Mouse (Mus musculus): ENCODE results near the gene Ahcyl1. TPM values are rescaled to one million over a fixed set of nuclear protein-coding genes. Genes with fewer than 3 reads are reported as not detected.
"Not testable (repeated sequence)": the region's sequence is repeated elsewhere in the genome, so short reads cannot be mapped to it uniquely, and the experiment has no call there.

The Ahcyl1 gene
- polyA plus RNA-seq, 1 experiment from 2014 or later = 105 TPM

GRCm38 (mm10) chr3:107739456-107739855 is 43.1 kb upstream of the Ahcyl1 start:
- H3K36me3 ChIP-seq (ENCODE audit: control insufficient read depth, insufficient read depth, low read length) = peaks cover 3% of the 10 kb centered on the region; the same call in 1 of the 2 replicates
- no peak overlapping the region for H3K4me2 ChIP-seq (ENCODE audit: low read length)
- 87% methylated on average over 3 of the region's 3 CpGs for WGBS
- no peak overlapping the region for H3K9ac ChIP-seq (ENCODE audit: low read length)
- H3K9me3 ChIP-seq (replicated peaks; ENCODE audit: control insufficient read depth, low read length) = no peaks in the 10 kb centered on the region
- peak overlapping the region; percentile 35; the same call in 1 of the 2 replicates for H3K27ac ChIP-seq (ENCODE audit: low read depth, low read length)
- no peaks in the 10 kb centered on the region for H3K27me3 ChIP-seq (replicated peaks; ENCODE audit: control insufficient read depth, insufficient read depth, low read length)
- no peak for ATAC-seq
- DNase-seq (ENCODE audit: low spot score) = no peak
- peaks cover 19% of the 10 kb centered on the region for H3K4me1 ChIP-seq (ENCODE audit: control insufficient read depth, insufficient read depth, low read length)
- H3K4me3 ChIP-seq (ENCODE audit: low read depth, low read length) = no peak overlapping the region

GRCm38 (mm10) chr3:107738620-107739019 is 42.3 kb upstream of the Ahcyl1 start:
- Histone ChIP-seq H3K4me1 (ENCODE audit: control insufficient read depth, insufficient read depth, low read length) (peaks cover 19% of the 10 kb centered on the region), H3K4me3 (ENCODE audit: low read depth, low read length) (no peak overlapping the region), H3K9me3 (replicated peaks; ENCODE audit: control insufficient read depth, low read length) (no peaks in the 10 kb centered on the region), H3K9ac (ENCODE audit: low read length) (no peak overlapping the region), H3K27me3 (replicated peaks; ENCODE audit: control insufficient read depth, insufficient read depth, low read length) (no peaks in the 10 kb centered on the region), H3K4me2 (ENCODE audit: low read length) (no peak overlapping the region), H3K27ac (ENCODE audit: low read depth, low read length) (no peak overlapping the region), H3K36me3 (ENCODE audit: control insufficient read depth, insufficient read depth, low read length) (peaks cover 3% of the 10 kb centered on the region; the same call in 1 of the 2 replicates)
- WGBS = 72% methylated on average over 1 of the region's 1 CpGs
- ATAC-seq (no peak), DNase-seq (ENCODE audit: low spot score) (no peak)

- no peak overlapping the region for H3K4me3 ChIP-seq (ENCODE audit: low read depth, low read length)
- H3K9ac ChIP-seq (ENCODE audit: low read length) = no peak overlapping the region
- no peak overlapping the region for H3K4me2 ChIP-seq (ENCODE audit: low read length)
- no peak overlapping the region for H3K27ac ChIP-seq (ENCODE audit: low read depth, low read length)
- ATAC-seq (no peak), DNase-seq (ENCODE audit: low spot score) (no peak)
- peaks cover 19% of the 10 kb centered on the region for H3K4me1 ChIP-seq (ENCODE audit: control insufficient read depth, insufficient read depth, low read length)
- no peaks in the 10 kb centered on the region for H3K27me3 ChIP-seq (replicated peaks; ENCODE audit: control insufficient read depth, insufficient read depth, low read length)
- peaks cover 2% of the 10 kb centered on the region; the same call in 1 of the 2 replicates for H3K36me3 ChIP-seq (ENCODE audit: control insufficient read depth, insufficient read depth, low read length)
- 77% methylated on average over 1 of the region's 1 CpGs for WGBS
- no peaks in the 10 kb centered on the region for H3K9me3 ChIP-seq (replicated peaks; ENCODE audit: control insufficient read depth, low read length)
These were observed 41.3 kb upstream of the Ahcyl1 start for GRCm38 (mm10) chr3:107737609-107738190.

- not testable (repeated sequence) for H3K36me3 ChIP-seq (ENCODE audit: control insufficient read depth, insufficient read depth, low read length); H3K27me3 ChIP-seq (replicated peaks; ENCODE audit: control insufficient read depth, insufficient read depth, low read length); H3K4me2 ChIP-seq (ENCODE audit: low read length); ATAC-seq; DNase-seq (ENCODE audit: low spot score); H3K4me3 ChIP-seq (ENCODE audit: low read depth, low read length); H3K9me3 ChIP-seq (replicated peaks; ENCODE audit: control insufficient read depth, low read length); H3K27ac ChIP-seq (ENCODE audit: low read depth, low read length); H3K9ac ChIP-seq (ENCODE audit: low read length)
- peaks cover 10% of the 10 kb centered on the region for H3K4me1 ChIP-seq (ENCODE audit: control insufficient read depth, insufficient read depth, low read length)
- 91% methylated on average over 13 of the region's 13 CpGs for WGBS
These were observed 39.3 kb upstream of the Ahcyl1 start for GRCm38 (mm10) chr3:107735620-107736019.

- no peaks in the 10 kb centered on the region for H3K9me3 ChIP-seq (replicated peaks; ENCODE audit: control insufficient read depth, low read length)
- H3K27me3 ChIP-seq (replicated peaks; ENCODE audit: control insufficient read depth, insufficient read depth, low read length) = no peaks in the 10 kb centered on the region
- no peak overlapping the region for H3K4me2 ChIP-seq (ENCODE audit: low read length)
- no peak overlapping the region for H3K27ac ChIP-seq (ENCODE audit: low read depth, low read length)
- no peak overlapping the region for H3K9ac ChIP-seq (ENCODE audit: low read length)
- DNase-seq (ENCODE audit: low spot score) (no peak), ATAC-seq (no peak)
- H3K4me1 ChIP-seq (ENCODE audit: control insufficient read depth, insufficient read depth, low read length) = no peaks in the 10 kb centered on the region
- no peak overlapping the region for H3K4me3 ChIP-seq (ENCODE audit: low read depth, low read length)
- no peaks in the 10 kb centered on the region for H3K36me3 ChIP-seq (ENCODE audit: control insufficient read depth, insufficient read depth, low read length)
- WGBS = 89% methylated on average over 1 of the region's 1 CpGs
These were observed 37.0 kb upstream of the Ahcyl1 start for GRCm38 (mm10) chr3:107733329-107733728.

- Histone ChIP-seq H3K27ac (ENCODE audit: low read depth, low read length) (no peak overlapping the region), H3K9me3 (replicated peaks; ENCODE audit: control insufficient read depth, low read length) (no peaks in the 10 kb centered on the region), H3K36me3 (ENCODE audit: control insufficient read depth, insufficient read depth, low read length) (no peaks in the 10 kb centered on the region), H3K9ac (ENCODE audit: low read length) (no peak overlapping the region), H3K4me2 (ENCODE audit: low read length) (no peak overlapping the region), H3K4me1 (ENCODE audit: control insufficient read depth, insufficient read depth, low read length) (no peaks in the 10 kb centered on the region), H3K27me3 (replicated peaks; ENCODE audit: control insufficient read depth, insufficient read depth, low read length) (no peaks in the 10 kb centered on the region), H3K4me3 (ENCODE audit: low read depth, low read length) (no peak overlapping the region)
- DNase-seq (ENCODE audit: low spot score) (no peak), ATAC-seq (no peak)
- WGBS = 83% methylated on average over 2 of the region's 2 CpGs
These were observed 33.9 kb upstream of the Ahcyl1 start for GRCm38 (mm10) chr3:107730236-107730635.

GRCm38 (mm10) chr3:107728509-107728908 is 32.1 kb upstream of the Ahcyl1 start:
- no peaks in the 10 kb centered on the region for H3K9me3 ChIP-seq (replicated peaks; ENCODE audit: control insufficient read depth, low read length)
- H3K4me1 ChIP-seq (ENCODE audit: control insufficient read depth, insufficient read depth, low read length) = no peaks in the 10 kb centered on the region
- no peak overlapping the region for H3K27ac ChIP-seq (ENCODE audit: low read depth, low read length)
- H3K9ac ChIP-seq (ENCODE audit: low read length) = no peak overlapping the region
- no peak overlapping the region for H3K4me2 ChIP-seq (ENCODE audit: low read length)
- no peaks in the 10 kb centered on the region for H3K36me3 ChIP-seq (ENCODE audit: control insufficient read depth, insufficient read depth, low read length)
- ATAC-seq (no peak), DNase-seq (ENCODE audit: low spot score) (no peak)
- no peaks in the 10 kb centered on the region for H3K27me3 ChIP-seq (replicated peaks; ENCODE audit: control insufficient read depth, insufficient read depth, low read length)
- WGBS = 96% methylated on average over 1 of the region's 1 CpGs
- no peak overlapping the region for H3K4me3 ChIP-seq (ENCODE audit: low read depth, low read length)

- Histone ChIP-seq H3K9me3 (replicated peaks; ENCODE audit: control insufficient read depth, low read length) (no peaks in the 10 kb centered on the region), H3K27ac (ENCODE audit: low read depth, low read length) (no peak overlapping the region), H3K9ac (ENCODE audit: low read length) (no peak overlapping the region), H3K27me3 (replicated peaks; ENCODE audit: control insufficient read depth, insufficient read depth, low read length) (no peaks in the 10 kb centered on the region), H3K4me1 (ENCODE audit: control insufficient read depth, insufficient read depth, low read length) (no peaks in the 10 kb centered on the region), H3K36me3 (ENCODE audit: control insufficient read depth, insufficient read depth, low read length) (no peaks in the 10 kb centered on the region), H3K4me2 (ENCODE audit: low read length) (no peak overlapping the region), H3K4me3 (ENCODE audit: low read depth, low read length) (no peak overlapping the region)
- ATAC-seq (no peak), DNase-seq (ENCODE audit: low spot score) (no peak)
- 81% methylated on average over 1 of the region's 1 CpGs for WGBS
These were observed 19.6 kb upstream of the Ahcyl1 start for GRCm38 (mm10) chr3:107715971-107716370.

GRCm38 (mm10) chr3:107714276-107714933 is 18.0 kb upstream of the Ahcyl1 start:
- Histone ChIP-seq H3K36me3 (ENCODE audit: control insufficient read depth, insufficient read depth, low read length) (no peaks in the 10 kb centered on the region), H3K27ac (ENCODE audit: low read depth, low read length) (no peak overlapping the region), H3K9ac (ENCODE audit: low read length) (no peak overlapping the region), H3K27me3 (replicated peaks; ENCODE audit: control insufficient read depth, insufficient read depth, low read length) (no peaks in the 10 kb centered on the region), H3K4me2 (ENCODE audit: low read length) (no peak overlapping the region), H3K9me3 (replicated peaks; ENCODE audit: control insufficient read depth, low read length) (no peaks in the 10 kb centered on the region), H3K4me1 (ENCODE audit: control insufficient read depth, insufficient read depth, low read length) (no peaks in the 10 kb centered on the region), H3K4me3 (ENCODE audit: low read depth, low read length) (no peak overlapping the region)
- ATAC-seq = no peak
- no peak for DNase-seq (ENCODE audit: low spot score)
- 80% methylated on average over 5 of the region's 5 CpGs for WGBS

Measured in forebrain, embryonic 14.5 days (tissue).